Mouse (Mus musculus): Measurements from ENCODE around the gene Id1.

- TF ChIP-seq CTCF (IDR thresholded peaks at IDR 0.05; ENCODE audit: extremely low read depth, insufficient read depth, insufficient read length, insufficient replicate concordance) (peak; percentile 95), POLR2A (IDR thresholded peaks at IDR 0.05; ENCODE audit: low read depth, low read length) (no peak)
Measured at GRCm38 (mm10) chr2:152766387-152767123, 30.5 kb downstream of the Id1 start.
